Mouse (Mus musculus): ENCODE measurements around the gene Pold2.
A peak's percentile ranks its signal among the peaks of the same experiment; 100 is the strongest.

Gene Pold2

GRCm38 (mm10) chr11:5859883-5860550, 18.1 kb downstream of the Pold2 start:
- DNase-seq (ENCODE audit: low spot score in 2 of 2), result no peak

GRCm38 (mm10) chr11:5858723-5859122, 19.4 kb downstream of the Pold2 start:
- DNase-seq (ENCODE audit: low spot score in 2 of 2), result no peak

GRCm38 (mm10) chr11:5856479-5857130, 21.5 kb downstream of the Pold2 start:
- no peak for DNase-seq (ENCODE audit: low spot score in 2 of 2)

- DNase-seq (ENCODE audit: low spot score in 2 of 2), result peak in 1 of 2 experiments; percentile 59
Measured at GRCm38 (mm10) chr11:5855902-5856301, 22.2 kb downstream of the Pold2 start.

GRCm38 (mm10) chr11:5855481-5855880, 22.6 kb downstream of the Pold2 start:
- DNase-seq (ENCODE audit: low spot score in 2 of 2), result no peak

- no peak for DNase-seq (ENCODE audit: low spot score in 2 of 2)
Measured at GRCm38 (mm10) chr11:5852314-5852713, 25.8 kb downstream of the Pold2 start.

- no peak for DNase-seq (ENCODE audit: low spot score in 2 of 2)
Measured at GRCm38 (mm10) chr11:5851021-5851736, 26.9 kb downstream of the Pold2 start.

- DNase-seq (ENCODE audit: low spot score in 2 of 2), result no peak
Measured at GRCm38 (mm10) chr11:5850452-5850851, 27.6 kb downstream of the Pold2 start.

GRCm38 (mm10) chr11:5849316-5849715, 28.8 kb downstream of the Pold2 start:
- DNase-seq (ENCODE audit: low spot score in 2 of 2), result no peak

GRCm38 (mm10) chr11:5848741-5849140, 29.4 kb downstream of the Pold2 start:
- peak in 1 of 2 experiments; percentile 70 for DNase-seq (ENCODE audit: low spot score in 2 of 2)

GRCm38 (mm10) chr11:5846639-5847345, 31.3 kb downstream of the Pold2 start:
- no peak for DNase-seq (ENCODE audit: low spot score in 2 of 2)

GRCm38 (mm10) chr11:5843131-5843530, 35.0 kb downstream of the Pold2 start:
- no peak for DNase-seq (ENCODE audit: low spot score in 2 of 2)

- no peak for DNase-seq (ENCODE audit: low spot score in 2 of 2)
Measured at GRCm38 (mm10) chr11:5841751-5842150, 36.3 kb downstream of the Pold2 start.

- no peak for DNase-seq (ENCODE audit: low spot score in 2 of 2)
Measured at GRCm38 (mm10) chr11:5840346-5840745, 37.7 kb downstream of the Pold2 start.

GRCm38 (mm10) chr11:5837251-5838246, 40.5 kb downstream of the Pold2 start, which contains the start of gene Polm:
Gene Polm, minus strand, starts transcription at chr11:5838016.
- peak; percentile 74 to 90 for DNase-seq (ENCODE audit: low spot score in 2 of 2)

- DNase-seq (ENCODE audit: low spot score in 2 of 2), result no peak
Measured at GRCm38 (mm10) chr11:5836126-5836525, 42.0 kb downstream of the Pold2 start.

- DNase-seq (ENCODE audit: low spot score in 2 of 2), result no peak
Measured at GRCm38 (mm10) chr11:5835057-5835456, 43.0 kb downstream of the Pold2 start.

GRCm38 (mm10) chr11:5834506-5834905, 43.6 kb downstream of the Pold2 start:
- no peak for DNase-seq (ENCODE audit: low spot score in 2 of 2)

- DNase-seq (ENCODE audit: low spot score in 2 of 2), result no peak
Measured at GRCm38 (mm10) chr11:5829327-5829726, 48.8 kb downstream of the Pold2 start.

- no peak for DNase-seq (ENCODE audit: low spot score in 2 of 2)
Measured at GRCm38 (mm10) chr11:5828509-5829191, 49.4 kb downstream of the Pold2 start.
